Mouse (Mus musculus): Measurements from ENCODE around the gene Gucd1. TPM values are rescaled to one million over a fixed set of nuclear protein-coding genes. Genes with fewer than 3 reads are reported as not detected.

Gene Gucd1
- polyA plus RNA-seq, 1 experiment from 2014 or later: 24.9 TPM

DNA sequence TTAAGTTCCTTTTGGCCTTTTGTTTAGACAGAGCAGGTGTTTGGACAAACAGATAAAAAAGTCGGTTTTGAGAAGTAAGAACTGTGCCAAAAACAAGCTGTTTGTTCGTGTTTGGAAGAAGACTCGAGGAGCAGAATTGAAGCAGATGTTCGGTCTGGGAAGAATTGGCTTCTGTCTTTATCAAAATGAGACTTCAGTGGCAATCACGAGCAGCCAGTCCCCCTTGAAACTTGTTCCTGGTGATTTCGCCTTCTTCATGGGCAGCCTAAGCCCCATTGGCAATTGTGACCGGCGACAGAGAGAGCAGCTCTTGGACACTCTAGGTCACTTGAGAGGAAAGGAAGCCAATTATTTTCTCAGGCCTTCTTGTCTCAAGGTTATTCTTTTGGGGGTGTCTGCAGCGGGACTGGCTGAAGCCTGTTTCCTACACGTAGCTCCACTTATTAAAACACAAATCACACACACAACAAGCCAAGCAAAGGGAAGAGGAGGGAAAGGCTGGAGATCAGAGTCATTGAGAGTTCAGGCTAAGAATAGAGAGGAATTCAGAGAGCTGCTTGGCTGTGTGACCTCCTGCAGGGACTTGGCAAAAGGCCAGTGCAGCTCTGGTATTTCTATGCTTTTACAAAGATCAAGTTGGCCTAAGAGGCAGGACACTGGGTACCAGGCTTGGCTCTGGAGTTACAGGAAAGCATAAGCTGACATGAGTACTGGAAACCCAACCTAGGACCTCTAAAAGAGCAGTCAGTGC is 66.6 kb downstream of the Gucd1 start:
- WGBS: 12% methylated on average over 10 of the region's 10 CpGs
- peak; percentile 88 for ATAC-seq (ENCODE audit: low read depth)
- Histone ChIP-seq H3K9me3 (ENCODE audit: control insufficient read depth, low read length) (no peaks in the 10 kb centered on the region), H3K4me3 (ENCODE audit: low read length) (no peak overlapping the region), H3K36me3 (ENCODE audit: control insufficient read depth, insufficient read depth, low read length) (no peaks in the 10 kb centered on the region), H3K9ac (ENCODE audit: low read length) (no peak overlapping the region), H3K27me3 (ENCODE audit: control insufficient read depth, insufficient read depth, low read depth, low read length) (no peaks in the 10 kb centered on the region), H3K27ac (ENCODE audit: low read length) (peak overlapping the region; percentile 91), H3K4me2 (ENCODE audit: low read depth, low read length) (peak overlapping the region; percentile 22; the same call in 1 of the 2 replicates), H3K4me1 (replicated peaks; ENCODE audit: control insufficient read depth, insufficient read depth, low read length) (peaks cover 36% of the 10 kb centered on the region)

GRCm38 (mm10) chr10:75450331-75450730 is 67.4 kb downstream of the Gucd1 start:
- H3K36me3 ChIP-seq (ENCODE audit: control insufficient read depth, insufficient read depth, low read length): no peaks in the 10 kb centered on the region
- H3K9me3 ChIP-seq (ENCODE audit: control insufficient read depth, low read length): no peaks in the 10 kb centered on the region
- H3K27me3 ChIP-seq (ENCODE audit: control insufficient read depth, insufficient read depth, low read depth, low read length): no peaks in the 10 kb centered on the region
- H3K4me1 ChIP-seq (replicated peaks; ENCODE audit: control insufficient read depth, insufficient read depth, low read length): peaks cover 34% of the 10 kb centered on the region
- 86% methylated on average over 8 of the region's 8 CpGs for WGBS
- H3K4me3 ChIP-seq (ENCODE audit: low read length): no peak overlapping the region
- no peak overlapping the region for H3K9ac ChIP-seq (ENCODE audit: low read length)
- H3K27ac ChIP-seq (ENCODE audit: low read length): peak overlapping the region; percentile 91; the same call in 1 of the 2 replicates
- no peak overlapping the region for H3K4me2 ChIP-seq (ENCODE audit: low read depth, low read length)
- no peak for ATAC-seq (ENCODE audit: low read depth)

DNA sequence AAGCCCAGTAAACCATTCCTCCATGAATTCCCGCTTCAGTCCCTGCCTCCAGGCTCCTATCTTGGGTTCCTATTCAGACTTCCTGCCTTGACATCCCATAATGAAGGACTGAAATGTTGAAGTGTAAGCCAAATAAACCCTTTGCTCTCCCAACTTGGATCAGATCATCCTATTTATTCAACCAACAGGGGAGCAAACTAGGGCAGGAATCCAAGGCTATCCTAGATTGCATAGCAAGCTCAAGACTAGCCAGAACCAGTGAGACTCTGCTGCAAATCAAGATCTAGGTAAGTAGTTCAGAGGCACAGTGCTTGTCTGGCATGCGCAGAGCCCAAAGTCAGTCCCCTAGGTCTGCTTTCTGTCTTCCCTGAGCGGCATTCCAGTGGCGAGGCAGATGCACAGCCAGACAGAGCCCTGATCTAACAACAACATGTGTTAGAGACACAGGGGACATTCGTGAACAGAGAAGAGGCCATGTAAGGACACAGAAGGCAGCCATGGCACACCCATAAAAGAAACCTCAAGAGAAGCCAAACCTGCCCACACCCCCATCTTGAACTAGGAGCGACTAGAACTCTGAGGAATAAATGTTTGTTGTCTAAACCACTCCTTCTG is 68.9 kb downstream of the Gucd1 start:
- H3K27me3 ChIP-seq (ENCODE audit: control insufficient read depth, insufficient read depth, low read depth, low read length): no peaks in the 10 kb centered on the region
- H3K36me3 ChIP-seq (ENCODE audit: control insufficient read depth, insufficient read depth, low read length): no peaks in the 10 kb centered on the region
- H3K4me2 ChIP-seq (ENCODE audit: low read depth, low read length): no peak overlapping the region
- H3K27ac ChIP-seq (ENCODE audit: low read length): no peak overlapping the region
- no peak overlapping the region for H3K9ac ChIP-seq (ENCODE audit: low read length)
- WGBS: 71% methylated on average over 6 of the region's 6 CpGs
- H3K9me3 ChIP-seq (ENCODE audit: control insufficient read depth, low read length): no peaks in the 10 kb centered on the region
- no peak overlapping the region for H3K4me3 ChIP-seq (ENCODE audit: low read length)
- ATAC-seq (ENCODE audit: low read depth): no peak
- H3K4me1 ChIP-seq (replicated peaks; ENCODE audit: control insufficient read depth, insufficient read depth, low read length): peaks cover 46% of the 10 kb centered on the region

DNA sequence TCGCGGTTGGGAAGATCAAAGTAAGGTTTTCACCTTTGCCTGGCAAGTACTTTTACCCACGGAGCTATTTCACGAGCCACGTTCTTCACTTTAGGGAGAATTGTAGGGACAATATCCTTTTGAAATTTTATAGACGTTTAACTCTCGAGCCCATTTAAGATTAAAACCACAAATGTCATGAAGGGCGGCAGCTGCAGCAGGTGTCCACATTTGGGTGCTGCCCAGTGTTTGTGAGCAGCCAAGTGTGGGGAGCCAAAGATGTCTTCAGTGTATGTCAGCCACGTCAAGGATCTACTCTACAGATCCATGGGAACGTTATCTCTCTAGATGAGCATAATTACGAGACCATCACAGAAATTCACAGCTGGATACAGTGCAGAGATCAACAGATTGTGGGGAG is 70.3 kb downstream of the Gucd1 start:
- ATAC-seq (ENCODE audit: low read depth): no peak
- WGBS: 72% methylated on average over 11 of the region's 11 CpGs
- Histone ChIP-seq H3K4me2 (ENCODE audit: low read depth, low read length) (no peak overlapping the region), H3K9me3 (ENCODE audit: control insufficient read depth, low read length) (no peaks in the 10 kb centered on the region), H3K27me3 (ENCODE audit: control insufficient read depth, insufficient read depth, low read depth, low read length) (no peaks in the 10 kb centered on the region), H3K36me3 (ENCODE audit: control insufficient read depth, insufficient read depth, low read length) (no peaks in the 10 kb centered on the region), H3K27ac (ENCODE audit: low read length) (0 out of 2 replicates have a peak overlapping the region, but pooled peaks have one; percentile 24), H3K4me1 (replicated peaks; ENCODE audit: control insufficient read depth, insufficient read depth, low read length) (peaks cover 46% of the 10 kb centered on the region), H3K9ac (ENCODE audit: low read length) (no peak overlapping the region), H3K4me3 (ENCODE audit: low read length) (no peak overlapping the region)

DNA sequence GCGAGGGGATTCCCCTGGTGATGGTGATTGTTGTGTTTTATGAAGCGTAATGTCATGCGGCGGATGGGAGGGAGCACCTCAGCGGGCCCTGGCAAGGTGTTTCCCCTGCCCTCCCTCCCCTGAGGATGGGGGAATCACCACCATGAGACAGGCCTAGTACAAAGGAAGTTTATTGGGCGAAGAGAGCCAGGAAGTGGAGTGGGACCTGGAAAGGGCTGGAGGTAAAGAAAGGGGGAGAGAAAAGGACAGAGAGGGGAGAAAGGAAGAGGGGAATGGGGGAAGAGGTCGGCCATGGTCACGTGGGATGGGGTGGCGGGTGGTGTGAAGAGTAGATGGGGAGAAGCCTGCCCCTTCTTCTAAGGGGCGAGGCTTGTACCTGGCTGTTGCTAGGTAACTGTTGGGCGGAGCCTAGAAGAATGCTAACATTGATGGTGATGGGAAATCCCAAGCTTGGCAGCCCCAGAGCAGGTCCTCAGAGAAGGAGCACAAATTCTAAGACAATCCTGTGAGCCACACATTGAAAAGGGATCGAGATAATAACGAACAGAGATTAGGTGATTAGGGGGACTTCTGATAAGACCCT is 71.2 kb downstream of the Gucd1 start:
- Histone ChIP-seq H3K36me3 (ENCODE audit: control insufficient read depth, insufficient read depth, low read length) (no peaks in the 10 kb centered on the region), H3K4me2 (ENCODE audit: low read depth, low read length) (peak overlapping the region; percentile 26; the same call in 1 of the 2 replicates), H3K4me1 (replicated peaks; ENCODE audit: control insufficient read depth, insufficient read depth, low read length) (peaks cover 41% of the 10 kb centered on the region), H3K27me3 (ENCODE audit: control insufficient read depth, insufficient read depth, low read depth, low read length) (no peaks in the 10 kb centered on the region), H3K4me3 (ENCODE audit: low read length) (no peak overlapping the region), H3K9me3 (ENCODE audit: control insufficient read depth, low read length) (no peaks in the 10 kb centered on the region), H3K27ac (ENCODE audit: low read length) (peak overlapping the region; percentile 70), H3K9ac (ENCODE audit: low read length) (no peak overlapping the region)
- 57% methylated on average over 13 of the region's 13 CpGs for WGBS
- ATAC-seq (ENCODE audit: low read depth): peak; percentile 42

DNA sequence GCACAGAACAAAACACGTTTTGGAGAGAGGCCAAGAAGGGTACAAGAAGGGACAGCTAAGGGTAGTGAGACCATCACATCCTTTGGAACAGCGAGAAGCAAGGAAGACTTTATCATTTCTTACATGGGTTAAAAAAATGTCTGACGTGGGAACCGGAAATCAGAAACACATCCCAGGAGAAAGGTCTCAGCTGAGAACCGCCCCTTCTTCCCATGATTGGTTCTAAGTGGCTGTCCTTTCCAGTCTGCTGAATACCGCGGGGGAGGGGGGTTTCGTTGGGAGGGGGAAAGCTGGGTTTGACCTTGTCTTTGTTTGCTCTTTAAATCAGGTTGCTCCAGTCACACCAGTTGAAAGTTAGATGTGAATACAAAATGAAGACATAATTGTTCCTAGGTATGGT is 72.7 kb downstream of the Gucd1 start:
- Histone ChIP-seq H3K27ac (ENCODE audit: low read length) (peak overlapping the region; percentile 52), H3K4me1 (replicated peaks; ENCODE audit: control insufficient read depth, insufficient read depth, low read length) (peaks cover 26% of the 10 kb centered on the region), H3K27me3 (ENCODE audit: control insufficient read depth, insufficient read depth, low read depth, low read length) (no peaks in the 10 kb centered on the region), H3K9ac (ENCODE audit: low read length) (no peak overlapping the region), H3K9me3 (ENCODE audit: control insufficient read depth, low read length) (no peaks in the 10 kb centered on the region), H3K4me2 (ENCODE audit: low read depth, low read length) (no peak overlapping the region), H3K36me3 (ENCODE audit: control insufficient read depth, insufficient read depth, low read length) (no peaks in the 10 kb centered on the region), H3K4me3 (ENCODE audit: low read length) (no peak overlapping the region)
- 32% methylated on average over 8 of the region's 8 CpGs for WGBS
- ATAC-seq (ENCODE audit: low read depth): no peak

- Histone ChIP-seq H3K9ac (ENCODE audit: low read length) (no peak overlapping the region), H3K27me3 (ENCODE audit: control insufficient read depth, insufficient read depth, low read depth, low read length) (no peaks in the 10 kb centered on the region), H3K4me2 (ENCODE audit: low read depth, low read length) (no peak overlapping the region), H3K36me3 (ENCODE audit: control insufficient read depth, insufficient read depth, low read length) (no peaks in the 10 kb centered on the region), H3K4me3 (ENCODE audit: low read length) (no peak overlapping the region), H3K4me1 (replicated peaks; ENCODE audit: control insufficient read depth, insufficient read depth, low read length) (peaks cover 23% of the 10 kb centered on the region), H3K9me3 (ENCODE audit: control insufficient read depth, low read length) (no peaks in the 10 kb centered on the region), H3K27ac (ENCODE audit: low read length) (peak overlapping the region; percentile 43)
- WGBS: 70% methylated on average over 19 of the region's 19 CpGs
- peak; percentile 43 for ATAC-seq (ENCODE audit: low read depth)
Measured at GRCm38 (mm10) chr10:75444111-75444826, 73.5 kb downstream of the Gucd1 start.

DNA sequence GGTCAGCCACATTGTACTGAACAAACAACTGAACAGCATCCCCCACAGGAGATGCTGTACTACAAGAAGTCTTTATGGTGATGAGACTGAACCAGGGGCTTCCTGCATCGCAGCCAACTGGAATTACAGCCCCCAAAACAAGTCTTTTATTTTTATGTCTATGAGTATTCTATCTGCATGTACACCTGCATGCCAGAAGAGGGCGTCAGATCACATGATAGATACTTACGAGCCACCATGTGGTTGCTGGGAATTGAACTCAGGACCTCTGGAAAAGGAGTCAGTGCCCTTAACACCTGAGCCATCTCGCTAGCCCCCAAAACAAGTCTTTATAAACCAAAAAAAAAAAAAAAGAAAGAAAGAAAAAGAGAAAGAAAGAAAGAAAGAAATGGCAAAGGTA is 74.8 kb downstream of the Gucd1 start:
- H3K4me3 ChIP-seq (ENCODE audit: low read length): no peak overlapping the region
- no peaks in the 10 kb centered on the region for H3K27me3 ChIP-seq (ENCODE audit: control insufficient read depth, insufficient read depth, low read depth, low read length)
- peaks cover 26% of the 10 kb centered on the region for H3K4me1 ChIP-seq (replicated peaks; ENCODE audit: control insufficient read depth, insufficient read depth, low read length)
- H3K36me3 ChIP-seq (ENCODE audit: control insufficient read depth, insufficient read depth, low read length): no peaks in the 10 kb centered on the region
- no peaks in the 10 kb centered on the region for H3K9me3 ChIP-seq (ENCODE audit: control insufficient read depth, low read length)
- no peak for ATAC-seq (ENCODE audit: low read depth)
- no peak overlapping the region for H3K27ac ChIP-seq (ENCODE audit: low read length)
- 83% methylated on average over 4 of the region's 4 CpGs for WGBS
- H3K4me2 ChIP-seq (ENCODE audit: low read depth, low read length): no peak overlapping the region
- H3K9ac ChIP-seq (ENCODE audit: low read length): no peak overlapping the region

GRCm38 (mm10) chr10:75441800-75442199 is 76.0 kb downstream of the Gucd1 start:
- no peak overlapping the region for H3K4me2 ChIP-seq (ENCODE audit: low read depth, low read length)
- H3K4me3 ChIP-seq (ENCODE audit: low read length): no peak overlapping the region
- H3K4me1 ChIP-seq (replicated peaks; ENCODE audit: control insufficient read depth, insufficient read depth, low read length): peaks cover 22% of the 10 kb centered on the region
- no peak overlapping the region for H3K27ac ChIP-seq (ENCODE audit: low read length)
- no peaks in the 10 kb centered on the region for H3K9me3 ChIP-seq (ENCODE audit: control insufficient read depth, low read length)
- H3K27me3 ChIP-seq (ENCODE audit: control insufficient read depth, insufficient read depth, low read depth, low read length): no peaks in the 10 kb centered on the region
- H3K9ac ChIP-seq (ENCODE audit: low read length): no peak overlapping the region
- WGBS: 48% methylated on average over 4 of the region's 4 CpGs
- no peak for ATAC-seq (ENCODE audit: low read depth)
- no peaks in the 10 kb centered on the region for H3K36me3 ChIP-seq (ENCODE audit: control insufficient read depth, insufficient read depth, low read length)
